Mouse (Mus musculus) brain, embryonic 18.5 days (tissue): Measurements from ENCODE around the gene Ralgps1.

Experiments used
- DNase-seq: peaks from one replicate; pipeline ENCODE4 v3.0.0-alpha.2; 2012; ENCODE audit warnings: low read depth, low spot score

Gene Ralgps1

DNA sequence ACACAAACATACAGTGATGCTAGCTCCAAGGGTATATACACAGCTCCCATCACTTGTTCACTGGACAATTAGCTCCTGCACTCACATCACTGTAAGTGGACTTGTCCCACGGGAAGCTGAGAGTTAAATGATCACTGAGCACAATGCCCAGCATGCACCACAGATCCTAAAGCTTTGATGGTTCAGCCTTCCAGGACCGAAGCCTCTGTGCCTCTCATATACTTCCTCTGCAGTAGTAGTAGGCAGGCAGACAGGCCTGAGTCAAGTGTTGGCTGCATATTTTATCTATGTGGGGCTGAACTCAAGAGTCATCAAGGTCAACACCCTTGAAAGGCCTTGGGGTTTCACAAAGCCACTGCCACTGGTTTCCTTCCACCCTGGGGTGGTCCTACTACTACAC, 49.6 kb downstream of the Ralgps1 start:
- no peak for DNase-seq

DNA sequence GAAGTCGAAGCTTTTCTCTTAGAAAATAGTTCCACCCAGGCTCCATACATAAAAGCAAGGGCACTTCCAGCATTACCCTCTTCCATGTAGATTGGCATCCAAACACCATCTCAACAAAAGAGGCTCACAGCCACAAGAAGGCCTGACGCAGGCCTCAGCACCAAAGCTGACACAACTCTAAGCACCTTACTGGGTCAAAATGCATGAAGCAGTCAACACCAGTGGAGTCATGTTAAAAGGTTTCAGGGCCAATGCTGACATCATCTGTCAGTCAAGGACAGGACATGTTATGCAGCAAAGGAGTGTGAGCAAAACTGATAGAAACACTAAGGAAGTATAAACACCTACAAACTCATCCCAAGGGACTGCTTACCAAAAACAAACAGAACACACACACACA, 50.3 kb downstream of the Ralgps1 start:
- DNase-seq: no peak

DNA sequence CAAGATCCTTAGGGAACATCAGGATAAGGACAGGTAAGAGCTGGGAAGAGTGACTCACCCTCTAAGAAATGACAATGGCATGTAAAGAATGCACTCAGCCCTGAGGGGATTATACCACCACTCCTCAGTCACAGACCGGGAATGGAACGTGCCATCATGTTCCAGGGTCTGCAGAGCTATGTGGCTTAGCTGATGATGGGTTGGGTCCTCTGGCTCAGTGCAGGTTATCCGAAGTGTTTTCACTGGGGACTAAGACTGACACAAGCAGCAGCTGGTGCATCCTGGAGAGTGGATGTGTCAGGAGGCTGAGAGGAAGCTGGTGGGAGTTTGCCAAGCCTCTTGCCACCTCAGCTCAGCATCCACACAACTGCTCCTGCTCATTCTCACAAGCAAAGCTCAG, 50.7 kb downstream of the Ralgps1 start:
- DNase-seq: no peak

DNA sequence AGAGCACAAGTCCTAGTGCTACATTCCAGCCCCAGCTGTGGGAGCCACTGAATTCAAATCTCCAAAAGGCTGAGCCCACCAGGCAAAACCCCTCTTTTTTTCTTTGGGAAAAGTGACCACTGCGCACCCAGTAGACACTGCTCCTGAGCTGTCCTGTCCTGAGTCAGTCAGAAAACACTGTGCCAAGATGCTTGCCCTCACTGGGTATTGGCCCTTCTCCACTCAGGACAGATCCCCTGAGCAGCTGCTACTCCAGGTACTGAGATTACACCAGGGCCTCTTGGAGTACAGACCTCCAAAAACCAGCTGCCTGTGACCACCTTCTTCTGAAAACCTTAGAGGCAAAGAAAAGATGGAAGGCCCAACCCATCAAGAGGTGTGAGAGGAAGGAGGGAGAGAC, 51.4 kb downstream of the Ralgps1 start:
- no peak for DNase-seq

DNA sequence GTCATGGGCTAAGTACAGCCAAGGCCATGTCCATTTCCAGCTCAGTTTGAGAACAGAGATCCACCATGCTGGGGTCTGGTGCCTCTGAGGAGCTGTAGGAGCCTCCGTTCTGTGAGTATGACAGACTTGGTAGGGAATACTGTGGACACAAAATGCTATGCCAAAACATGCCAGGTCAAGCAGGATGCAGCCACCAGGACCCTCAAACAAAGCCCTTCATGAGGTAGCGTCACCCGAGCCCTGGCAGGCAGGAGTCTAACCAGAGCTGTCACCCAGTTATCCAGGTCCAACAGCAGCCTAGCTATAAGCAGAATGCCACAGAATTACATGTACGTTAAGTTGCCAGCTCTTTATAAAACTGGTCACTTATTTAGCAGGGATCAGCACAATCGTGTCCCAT, 51.8 kb downstream of the Ralgps1 start:
- DNase-seq: no peak

DNA sequence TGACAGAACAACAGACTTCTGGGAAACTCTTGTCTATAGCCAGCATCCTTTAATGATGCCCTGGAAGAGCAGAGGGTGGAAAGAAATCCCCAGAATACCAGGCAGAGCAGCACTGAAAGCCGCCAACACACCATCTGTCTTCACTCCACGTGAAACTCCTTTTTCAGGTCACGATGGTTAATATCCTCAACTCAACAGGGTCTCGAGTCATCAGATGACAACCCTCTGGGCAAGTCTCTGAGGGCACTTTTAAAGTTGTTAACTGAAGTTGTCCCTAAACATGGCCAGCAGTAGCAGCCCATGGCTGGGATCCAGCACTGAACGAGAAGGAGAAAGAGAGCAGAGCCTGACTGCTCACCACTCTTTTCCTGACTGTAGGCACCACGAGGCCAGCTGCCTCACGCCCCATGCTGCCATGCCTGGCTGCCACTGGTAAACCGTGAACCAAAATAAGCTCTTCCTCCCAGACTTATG, 52.8 kb downstream of the Ralgps1 start:
- DNase-seq: no peak

DNA sequence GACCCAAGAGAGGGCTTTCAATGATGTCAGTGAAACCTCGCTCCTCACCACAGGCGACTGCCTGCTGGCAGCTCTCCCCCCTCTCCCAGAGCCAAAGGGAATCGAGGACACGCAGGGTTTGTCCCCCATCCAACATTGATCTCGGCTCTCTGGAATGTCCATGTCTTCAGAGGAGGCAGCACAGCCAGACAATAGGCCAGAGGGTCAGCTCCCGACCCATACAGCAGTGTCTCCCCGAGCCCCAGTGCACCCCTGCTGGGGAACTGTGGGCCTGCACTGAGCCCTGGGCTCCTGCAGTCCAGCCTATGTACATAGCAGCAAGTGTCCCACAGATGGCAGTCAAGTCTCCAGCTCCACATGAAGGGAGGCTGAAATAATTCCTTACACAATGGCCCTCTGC, 54.8 kb downstream of the Ralgps1 start:
- DNase-seq: peak; percentile 34

DNA sequence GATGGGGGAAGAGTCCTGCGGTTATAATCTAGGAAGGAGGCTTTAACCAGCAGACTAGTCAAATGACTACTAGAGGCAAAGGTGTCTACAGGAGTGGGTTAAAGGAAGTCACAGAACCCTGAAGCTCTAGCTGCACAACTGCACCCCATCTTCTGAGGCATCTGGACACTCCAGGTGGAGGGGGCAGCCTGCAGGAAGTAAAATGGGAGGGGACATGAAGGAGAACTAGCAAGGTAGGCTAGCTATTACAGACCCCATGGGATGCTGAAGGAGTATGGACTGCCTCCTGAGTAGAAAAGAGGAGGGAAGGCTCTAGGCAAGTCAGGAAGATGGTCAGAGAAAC, 55.3 kb downstream of the Ralgps1 start:
- no peak for DNase-seq

DNA sequence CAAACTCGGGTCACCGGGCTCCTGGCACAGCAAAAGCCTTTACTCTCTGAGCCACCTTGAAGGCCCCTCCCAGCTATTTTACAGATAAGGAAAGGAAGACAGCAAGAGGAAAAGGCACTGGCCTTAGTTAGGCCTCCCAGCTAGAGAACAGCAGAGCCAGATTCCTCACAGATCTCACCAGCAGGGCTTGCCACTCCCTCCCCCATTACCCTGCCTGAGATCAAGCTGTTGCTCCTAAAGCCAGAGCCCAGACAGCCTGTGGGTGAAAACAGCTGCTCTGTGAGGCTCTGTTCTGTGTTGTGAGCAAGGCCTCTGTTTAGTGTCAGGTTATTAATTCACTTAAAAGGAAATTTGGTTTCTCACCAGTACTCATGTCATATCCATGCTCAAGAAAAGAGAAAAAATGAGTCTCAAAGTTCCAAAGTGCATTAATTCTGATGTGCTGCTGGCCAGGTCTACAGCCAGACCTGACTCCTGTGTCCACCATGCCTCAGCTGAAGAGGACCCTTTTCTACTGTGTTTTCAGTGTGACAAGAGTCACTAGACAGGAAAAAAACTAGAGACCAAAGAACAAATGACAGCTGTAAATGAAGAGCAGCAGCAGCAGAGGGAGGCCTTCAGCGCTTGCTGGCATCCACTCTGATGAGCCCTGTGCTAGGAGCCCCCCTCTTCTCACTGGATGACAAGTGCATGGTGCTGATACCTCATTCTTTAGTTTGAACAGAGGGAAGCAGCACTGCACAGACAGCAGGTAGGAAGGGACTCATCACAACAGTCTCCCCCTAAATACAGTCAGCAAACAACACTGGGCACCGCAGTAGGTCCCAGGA, 55.8 kb downstream of the Ralgps1 start:
- no peak for DNase-seq

DNA sequence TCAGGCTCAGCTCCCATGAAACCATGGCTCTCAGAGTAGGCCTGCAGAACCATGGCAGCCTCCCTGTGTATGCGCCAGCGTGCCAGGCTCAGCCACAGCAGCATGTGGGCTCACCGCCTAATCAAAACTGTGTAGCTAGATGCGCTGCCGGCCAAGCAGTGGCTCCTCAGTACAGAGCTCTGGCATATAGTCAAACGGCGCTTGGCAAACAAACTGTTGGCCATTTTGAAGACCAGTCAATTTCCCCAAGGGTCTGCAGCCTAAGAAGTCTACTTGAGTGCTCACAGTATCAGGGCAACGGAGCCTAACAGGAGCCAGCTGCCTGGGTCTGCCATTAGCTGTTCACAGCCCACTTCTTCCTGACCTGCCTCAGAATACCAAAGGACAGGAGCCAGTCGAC, 61.9 kb downstream of the Ralgps1 start:
- DNase-seq: peak; percentile 42

DNA sequence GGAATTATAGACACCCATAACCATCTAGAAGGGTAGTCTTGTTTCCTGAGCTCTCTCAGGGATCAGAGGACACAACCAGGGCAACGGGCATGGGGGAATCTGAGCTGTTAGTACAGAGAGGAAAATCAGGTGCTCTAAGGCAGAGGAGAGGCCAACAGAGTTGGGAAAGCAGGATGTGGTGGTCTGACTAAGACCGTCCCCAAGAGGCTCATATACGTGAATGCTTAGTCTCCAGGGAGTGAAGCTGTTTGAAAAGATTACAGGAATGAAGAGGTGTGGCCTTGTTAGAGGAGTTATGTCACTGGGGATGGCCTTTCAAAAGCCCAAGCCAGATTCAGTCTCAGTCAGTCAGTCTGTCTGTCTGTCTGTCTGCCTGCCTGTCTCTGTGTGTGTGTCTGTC, 64.7 kb downstream of the Ralgps1 start:
- DNase-seq: no peak

DNA sequence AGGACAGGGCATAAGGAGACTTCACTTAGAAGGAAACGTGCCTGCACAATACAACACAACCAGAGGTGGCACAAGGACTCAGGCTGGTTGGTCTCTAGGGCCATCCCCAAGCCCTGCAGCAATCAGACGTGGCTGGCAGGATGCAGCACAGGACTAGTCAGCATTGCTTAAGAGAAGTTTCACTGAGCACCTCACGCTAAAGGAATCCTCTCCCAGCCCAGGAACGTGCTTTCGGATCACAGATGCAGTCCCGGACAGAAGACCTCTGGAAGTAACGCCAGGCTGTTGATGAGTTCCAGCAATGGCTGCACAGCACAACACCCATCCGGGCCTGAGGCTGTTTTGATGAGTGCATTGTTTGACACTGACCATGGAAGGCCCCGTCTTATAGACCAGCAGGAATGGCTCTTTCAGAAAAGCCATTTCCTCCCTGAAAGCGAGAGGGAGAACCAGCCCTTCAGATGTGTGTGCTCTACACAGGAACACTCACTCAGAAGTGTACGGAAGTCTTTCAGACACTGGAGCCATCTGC, 67.8 kb downstream of the Ralgps1 start:
- no peak for DNase-seq

DNA sequence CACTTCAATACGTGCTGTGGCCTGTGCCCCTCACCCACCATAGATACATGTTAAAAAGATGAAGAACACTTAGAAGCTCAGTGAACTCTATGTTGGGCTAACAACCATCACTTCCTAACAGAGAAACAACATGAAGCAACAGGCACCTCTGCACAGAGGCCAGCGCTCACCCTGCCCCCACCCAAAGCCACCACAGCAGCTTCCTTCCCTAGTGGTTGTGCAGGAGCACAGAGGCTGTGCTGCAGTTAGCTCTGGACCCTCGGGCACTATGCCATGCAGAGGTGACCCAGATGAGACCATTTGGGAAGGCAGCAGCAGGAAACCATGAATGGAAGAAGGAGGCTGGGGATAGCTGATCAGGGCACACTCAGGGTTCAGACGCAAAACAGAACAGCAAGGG, 68.5 kb downstream of the Ralgps1 start:
- no peak for DNase-seq

DNA sequence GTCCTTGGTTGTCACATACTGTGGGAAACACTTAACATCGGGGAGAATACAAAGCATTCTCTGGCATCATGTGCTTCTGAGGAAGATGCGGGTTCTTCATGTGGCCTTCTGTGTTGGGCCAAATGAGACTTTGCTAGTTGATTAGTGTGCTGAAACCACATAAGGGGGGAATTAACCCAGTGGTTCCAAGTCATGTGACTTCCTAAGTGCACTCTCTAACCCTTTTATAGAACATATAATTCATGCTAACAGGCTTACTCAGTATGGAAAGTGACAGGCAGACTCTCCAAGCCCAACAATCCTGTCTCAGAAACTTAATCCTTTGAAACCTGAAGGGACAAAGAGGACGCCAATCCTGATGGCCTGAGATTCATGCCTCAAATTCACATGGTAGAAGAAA, 68.9 kb downstream of the Ralgps1 start:
- no peak for DNase-seq

DNA sequence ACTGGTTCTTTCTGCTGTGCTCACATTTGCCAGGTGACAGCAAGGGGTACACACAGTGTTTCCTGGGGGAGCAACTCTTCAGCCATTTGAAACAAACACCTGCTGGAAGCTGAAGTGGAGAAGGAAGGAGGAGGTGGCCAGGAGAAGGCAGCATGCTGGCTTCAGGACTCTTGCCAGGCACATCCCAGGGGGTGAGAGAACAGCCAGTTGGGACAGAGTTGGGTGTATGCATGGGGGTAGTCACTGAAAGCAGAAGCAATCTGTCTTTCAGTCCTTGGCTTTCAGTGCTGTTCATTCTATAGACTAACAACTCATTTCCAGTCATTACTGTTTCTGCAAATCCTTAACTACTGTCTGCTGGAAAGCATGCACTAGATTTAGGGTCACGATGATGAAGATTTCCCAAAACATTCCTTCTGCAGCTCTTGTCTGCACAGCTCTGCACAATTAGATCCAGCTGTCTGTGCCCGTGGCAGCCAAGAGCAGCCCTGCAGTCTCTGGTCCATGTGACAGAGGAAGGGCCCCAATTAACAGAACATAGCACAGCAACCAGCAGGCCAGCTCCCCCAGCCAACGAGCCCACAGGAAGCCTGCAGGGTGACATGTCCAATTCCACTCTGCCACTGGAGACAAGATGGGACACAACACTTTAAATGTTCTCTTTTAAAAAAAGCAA, 70.8 kb downstream of the Ralgps1 start:
- DNase-seq: no peak

DNA sequence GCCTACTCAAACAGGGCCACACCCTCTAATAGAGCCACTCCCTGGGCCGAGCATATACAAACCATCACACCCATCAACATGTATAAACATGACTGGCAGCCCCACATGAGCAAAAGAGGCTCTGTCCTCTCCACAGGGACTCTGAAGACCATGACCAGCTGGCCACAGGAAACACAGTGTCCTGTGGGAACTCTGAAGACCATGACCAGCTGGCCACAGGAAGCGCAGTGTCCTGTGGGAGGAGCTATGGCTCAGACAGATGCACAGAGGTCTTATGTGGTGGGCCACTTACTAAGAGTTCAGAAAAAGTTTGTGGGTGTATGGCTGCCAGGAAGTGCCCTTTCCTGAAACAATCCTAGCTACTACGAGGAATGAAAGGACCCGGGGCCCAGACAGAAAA, 72.4 kb downstream of the Ralgps1 start:
- no peak for DNase-seq

DNA sequence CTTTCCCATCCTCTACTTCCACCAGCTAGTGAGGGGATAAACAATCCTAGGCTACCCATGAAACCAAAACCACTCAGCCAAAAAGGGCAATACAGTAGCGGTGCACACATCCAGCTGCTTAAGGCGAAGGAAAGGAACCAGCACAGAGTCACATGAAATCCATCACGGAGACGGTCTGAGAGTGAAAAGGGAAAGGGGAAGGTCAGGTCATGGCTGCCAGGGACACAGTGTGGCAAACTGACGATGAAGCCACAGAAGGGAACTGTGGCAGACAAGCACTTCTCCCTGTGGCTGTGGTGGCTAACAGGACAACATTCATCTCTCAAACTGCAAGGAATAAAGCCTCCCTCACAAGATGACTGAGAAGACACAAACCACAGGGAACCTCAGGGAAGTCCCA, 76.2 kb downstream of the Ralgps1 start:
- DNase-seq: no peak

DNA sequence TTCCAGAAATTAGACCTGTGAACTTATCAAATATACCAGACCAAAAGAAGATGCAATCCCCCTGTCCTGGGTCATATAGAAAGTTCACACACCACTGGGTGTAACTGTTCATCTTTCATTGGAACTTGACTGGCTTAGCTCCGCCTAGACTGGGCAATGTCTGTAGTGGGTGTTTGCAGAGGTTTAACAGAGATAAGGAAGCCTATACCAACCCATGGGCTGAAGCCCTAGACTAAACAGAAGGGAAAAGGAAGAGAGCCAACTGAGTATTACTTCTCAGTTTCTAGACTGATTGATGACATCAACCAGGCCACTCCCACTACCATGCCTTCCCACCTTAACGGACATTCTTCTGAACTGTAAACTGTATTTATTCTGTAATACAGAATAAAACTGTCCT, 79.2 kb downstream of the Ralgps1 start:
- DNase-seq: no peak

DNA sequence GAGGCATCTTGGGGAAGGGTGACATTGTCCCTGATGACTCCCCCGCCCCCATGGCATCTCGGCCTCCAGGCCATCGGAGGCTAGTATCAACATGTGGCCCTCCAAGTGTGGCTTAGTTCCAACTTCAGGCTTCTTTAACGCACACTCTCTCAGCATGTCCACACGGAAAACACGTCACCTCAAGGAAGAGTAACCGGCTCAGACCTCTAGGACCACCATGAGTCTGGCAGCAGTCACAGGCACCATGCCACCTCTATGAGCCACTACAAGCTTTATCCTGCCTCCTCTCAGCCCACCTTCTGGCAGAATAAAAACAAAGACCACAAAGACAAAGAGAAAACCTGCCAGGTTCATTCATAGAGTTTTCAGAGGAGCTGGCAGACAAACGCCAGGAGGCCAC, 80.8 kb downstream of the Ralgps1 start:
- no peak for DNase-seq

DNA sequence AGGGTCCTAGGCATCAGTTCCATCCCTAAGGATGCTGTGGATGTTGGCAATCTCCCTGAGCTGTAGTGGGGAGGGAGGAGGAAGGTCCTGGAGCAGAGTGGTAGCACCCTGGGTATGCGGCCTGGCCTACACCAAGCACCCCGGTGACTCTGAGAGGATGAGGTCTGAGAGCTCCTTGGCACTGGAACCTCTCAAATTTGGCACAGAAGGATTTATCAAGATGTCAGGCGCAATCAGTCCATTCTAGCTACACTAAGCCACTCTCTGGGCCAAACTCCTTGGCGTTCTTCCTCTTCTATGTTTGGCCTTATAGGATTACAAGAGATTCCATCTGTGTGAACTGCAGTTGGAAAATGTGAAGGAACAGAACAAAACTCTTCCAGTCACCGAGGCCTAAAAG, 82.4 kb downstream of the Ralgps1 start:
- no peak for DNase-seq

DNA sequence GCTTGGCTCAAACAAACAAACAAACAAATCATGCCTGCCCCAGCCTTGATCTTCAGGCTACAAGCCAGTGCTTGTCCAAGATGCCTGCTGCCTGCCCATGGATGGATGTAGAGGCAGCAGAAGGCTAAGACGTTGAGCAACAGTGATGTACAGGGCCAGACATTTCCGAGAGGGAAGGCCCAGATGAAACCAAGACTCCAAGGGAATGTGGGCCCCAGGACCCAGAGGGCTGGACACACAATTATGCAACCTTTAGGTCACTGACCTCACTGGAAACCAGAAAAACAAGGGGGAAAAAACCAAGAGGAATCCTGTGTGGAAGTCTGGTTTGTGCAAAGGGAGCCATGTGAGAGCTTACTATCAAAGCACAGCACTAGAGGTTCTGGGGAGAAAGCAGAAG, 87.6 kb downstream of the Ralgps1 start:
- DNase-seq: no peak

DNA sequence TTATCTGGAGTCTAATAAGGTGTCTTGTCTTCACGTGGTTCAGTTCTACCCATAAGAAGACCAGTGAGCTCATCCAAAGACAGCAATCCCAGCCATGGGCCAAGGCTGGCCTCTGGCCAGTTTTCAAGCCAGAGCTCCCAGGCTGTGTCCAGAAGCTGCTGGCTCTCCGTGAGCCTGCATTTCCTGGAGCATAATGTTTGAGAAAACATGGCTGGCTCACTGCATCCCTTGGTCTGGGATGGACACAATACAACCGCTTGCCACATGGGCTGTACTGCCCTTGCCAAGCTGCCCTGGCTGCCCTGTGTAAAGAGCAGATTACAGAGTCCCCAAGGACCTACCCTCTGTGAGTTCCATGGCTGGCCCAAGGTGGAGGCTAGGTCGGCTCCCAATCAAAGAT, 88.4 kb downstream of the Ralgps1 start:
- no peak for DNase-seq

DNA sequence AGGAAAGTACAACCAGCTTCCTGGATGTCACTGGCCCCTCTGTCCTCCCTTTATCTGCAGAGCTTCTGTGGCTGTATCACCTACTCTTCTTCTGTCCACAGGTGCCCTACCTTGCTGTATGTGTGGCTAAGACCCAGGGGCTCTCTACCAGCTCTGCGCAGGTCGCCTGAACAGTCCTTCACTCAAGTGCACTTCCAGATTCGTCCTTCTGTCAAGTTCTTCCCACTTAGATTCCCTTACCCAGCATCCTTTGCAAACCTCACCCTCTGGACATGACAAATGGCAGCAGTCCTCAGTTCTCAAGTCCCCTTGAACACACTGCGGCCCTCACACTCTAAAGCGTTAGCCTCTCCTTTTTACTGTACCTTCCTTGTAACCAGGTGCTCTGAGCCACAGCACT, 89.5 kb downstream of the Ralgps1 start:
- DNase-seq: no peak
